ENCODE assay signal across 9 mouse cellular contexts in the genomic region with DNA sequence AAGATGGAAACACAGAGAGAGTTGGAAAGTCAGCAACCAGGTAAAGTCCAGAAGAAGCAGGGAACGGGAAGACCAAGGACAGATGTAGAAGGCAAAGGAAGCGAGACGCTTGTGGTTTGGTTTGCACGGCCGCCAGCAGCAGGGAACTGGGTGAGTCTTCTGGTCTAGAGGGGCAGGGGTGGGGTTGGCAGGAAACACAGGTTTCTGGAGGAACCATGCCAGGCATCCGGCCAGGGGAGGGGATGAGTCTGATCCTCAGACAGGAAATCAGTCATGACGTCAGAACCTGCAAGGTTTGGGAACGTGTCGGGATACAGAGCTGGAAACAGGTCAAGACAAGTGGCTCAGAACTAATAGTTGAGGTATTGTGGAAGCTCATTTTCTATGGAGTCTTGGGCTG. TPM values are rescaled to one million over a fixed set of nuclear protein-coding genes. Genes with fewer than 3 reads are reported as not detected.
DNase-seq lines count a peak whose midpoint lies in the region; ATAC-seq lines count a peak whose summit lies in the region.
"Had no signal": no experiment of that assay in that cellular context is flagged by ENCODE, and none has a peak within 500 bp of the region (broad histone marks: within the 10 kb centered on the region; RNA-seq: fewer than 3 reads in every experiment).

No protein-coding gene starts in this region.

- 52% methylated on average over 9 of the region's 9 CpGs for WGBS in limb, embryonic 15.5 days
- 86% methylated on average over 9 of the region's 9 CpGs for WGBS in limb, embryonic 10.5 days

- H3K36me3 ChIP-seq in limb, embryonic 15.5 days: no peaks in the 10 kb centered on the region
- H3K36me3 ChIP-seq in limb, embryonic 10.5 days: no peaks in the 10 kb centered on the region
- H3K36me3 ChIP-seq: limb, embryonic 13.5 days had no signal

- H3K4me2 ChIP-seq in limb, embryonic 15.5 days: 0 out of 2 replicates have a peak overlapping the region, but pooled peaks have one; percentile 7
- H3K4me2 ChIP-seq: limb, embryonic 13.5 days had no signal

- 0 out of 2 replicates have a peak, but pooled peaks have one; percentile 30 for ATAC-seq in limb, embryonic 15.5 days (ENCODE audit: insufficient number of reproducible peaks, low FRiP score, low TSS enrichment, low read depth)
- ATAC-seq in common myeloid progenitor, adult 5-6 weeks (replicated peaks; ENCODE audit: low read depth, poor library complexity, severe bottlenecking): peak; percentile 91

- H3K9ac ChIP-seq in limb, embryonic 15.5 days: no peak overlapping the region
- H3K9ac ChIP-seq: limb, embryonic 13.5 days had no signal

- no peaks in the 10 kb centered on the region for H3K27me3 ChIP-seq in limb, embryonic 15.5 days
- no peaks in the 10 kb centered on the region for H3K27me3 ChIP-seq in limb, embryonic 10.5 days (ENCODE audit: low read depth, poor library complexity, severe bottlenecking)
- H3K27me3 ChIP-seq: limb, embryonic 13.5 days had no signal

- DNase-seq in limb, embryonic 10.5 days (ENCODE audit: low spot score): no peak
- DNase-seq in kidney, postnatal 25 days: peak; percentile 66 to 84
- peak; percentile 58 for DNase-seq in thymus, postnatal 0 days (ENCODE audit: low spot score)
- DNase-seq in left cerebral cortex, adult 18-20 months (ENCODE audit: low spot score in 2 of 2): no peak
- no peak for DNase-seq in ovary, postnatal 10 days (ENCODE audit: low spot score)
- no peak for DNase-seq in embryo, embryonic 10.5 days (ENCODE audit: low spot score)

- no peak overlapping the region for H3K4me3 ChIP-seq in limb, embryonic 15.5 days
- no peak overlapping the region for H3K4me3 ChIP-seq in limb, embryonic 10.5 days
- H3K4me3 ChIP-seq: limb, embryonic 13.5 days had no signal

- peaks cover 8% of the 10 kb centered on the region for H3K4me1 ChIP-seq in limb, embryonic 15.5 days
- no peaks in the 10 kb centered on the region for H3K4me1 ChIP-seq in limb, embryonic 10.5 days

- H3K9me3 ChIP-seq in limb, embryonic 15.5 days: no peaks in the 10 kb centered on the region
- H3K9me3 ChIP-seq in limb, embryonic 10.5 days (replicated peaks): no peaks in the 10 kb centered on the region

- H3K27ac ChIP-seq in limb, embryonic 15.5 days: peak overlapping the region; percentile 57
- H3K27ac ChIP-seq in limb, embryonic 10.5 days: no peak overlapping the region
- H3K27ac ChIP-seq: limb, embryonic 13.5 days had no signal

RNA-seq across cellular contexts. Expression of a gene that starts 43.2 kb away (rescaled TPM):
- polyA plus RNA-seq in limb, embryonic 15.5 days (2015; fragmentation: Nextera tagmentation; extraction: Ambion mirVana): 361 and 367 TPM in 2 replicates
- 264 and 277 TPM in 2 replicates for polyA plus RNA-seq in limb, embryonic 10.5 days (2016; fragmentation: Nextera tagmentation; extraction: Ambion mirVana)
- 111 and 156 TPM in 2 replicates for total RNA-seq in common myeloid progenitor, adult 5-6 weeks (2017)
- polyA plus RNA-seq in thymus, postnatal 0 days (2015; fragmentation: Nextera tagmentation; extraction: Ambion mirVana): 231 and 242 TPM in 2 replicates
- total RNA-seq in left cerebral cortex, adult 18-20 months (2021): 100 to 1,000 TPM; 162 to 165 TPM

RNA-seq across cellular contexts. Expression of a gene that starts 55.8 kb away (rescaled TPM):
- 38.8 and 48.3 TPM in 2 replicates for polyA plus RNA-seq in limb, embryonic 15.5 days (2015; fragmentation: Nextera tagmentation; extraction: Ambion mirVana)
- polyA plus RNA-seq in limb, embryonic 10.5 days (2016; fragmentation: Nextera tagmentation; extraction: Ambion mirVana): 0.76 and 0.80 TPM in 2 replicates
- 421 and 492 TPM in 2 replicates for total RNA-seq in common myeloid progenitor, adult 5-6 weeks (2017)
- polyA plus RNA-seq in thymus, postnatal 0 days (2015; fragmentation: Nextera tagmentation; extraction: Ambion mirVana): 3.9 and 4.9 TPM in 2 replicates
- total RNA-seq in left cerebral cortex, adult 18-20 months (2021): 10 to 100 TPM; 65.4 to 77.2 TPM

Comparison
In these comparisons a context has a peak if more than half of its experiments do, and no peak if none do; other contexts are left out.
1. DNase-seq: peak in kidney, postnatal 25 days (2 of 2) and thymus, postnatal 0 days (single experiment); none in limb, embryonic 10.5 days (single experiment), left cerebral cortex, adult 18-20 months (0 of 2), ovary, postnatal 10 days (single experiment) and embryo, embryonic 10.5 days (single experiment).